ENCODE assay signal across 9 mouse cellular contexts in the genomic region with DNA sequence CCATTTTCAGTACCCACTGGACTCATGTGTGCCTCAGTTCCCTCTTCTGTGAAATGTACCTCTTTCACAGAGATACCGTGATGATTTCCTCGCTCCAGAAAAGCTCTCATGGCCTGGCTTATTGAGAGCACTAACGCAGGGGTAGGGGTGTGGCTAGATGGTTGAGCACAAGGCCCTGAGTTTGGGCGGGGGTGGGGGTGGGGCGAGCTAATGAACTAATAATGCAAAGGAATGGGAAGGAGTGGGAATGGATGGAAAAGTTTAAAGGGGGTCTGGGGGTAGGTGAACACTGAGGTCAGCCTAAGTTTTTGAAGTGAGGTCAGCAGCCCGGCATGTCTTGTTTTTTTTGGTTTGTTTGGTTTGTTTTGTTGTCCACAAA.
A peak's percentile ranks its signal among the peaks of the same experiment; 100 is the strongest.
DNase-seq lines count a peak whose midpoint lies in the region; ATAC-seq and TF ChIP-seq lines count a peak whose summit lies in the region.
"Had no signal": no experiment of that assay in that cellular context is flagged by ENCODE, and none has a peak within 500 bp of the region (broad histone marks: within the 10 kb centered on the region; RNA-seq: fewer than 3 reads in every experiment).

No protein-coding gene starts in this region.

- no peaks in the 10 kb centered on the region for H3K36me3 ChIP-seq in kidney, postnatal 0 days (ENCODE audit: insufficient read depth, low read length)
- no peaks in the 10 kb centered on the region for H3K36me3 ChIP-seq in embryonic facial prominence, embryonic 12.5 days
- H3K36me3 ChIP-seq in limb, embryonic 10.5 days: no peaks in the 10 kb centered on the region

- H3K4me2 ChIP-seq in kidney, postnatal 0 days (ENCODE audit: low read length): peak overlapping the region; percentile 95
- peak overlapping the region; percentile 83 for H3K4me2 ChIP-seq in embryonic facial prominence, embryonic 12.5 days (replicated peaks)

- peak overlapping the region; percentile 43 for H3K4me3 ChIP-seq in kidney, postnatal 0 days (replicated peaks; ENCODE audit: low read depth, low read length)
- H3K4me3 ChIP-seq in embryonic facial prominence, embryonic 12.5 days: peak overlapping the region; percentile 41
- H3K4me3 ChIP-seq in limb, embryonic 10.5 days: peak overlapping the region; percentile 67
- peak overlapping the region; percentile 59 for H3K4me3 ChIP-seq in olfactory bulb, adult 2 months (ENCODE audit: insufficient read depth, low read depth, low read length)

- ATAC-seq in kidney, postnatal 0 days (replicated peaks; ENCODE audit: low FRiP score, low read depth): 0 out of 2 replicates have a peak, but pooled peaks have one; percentile 25
- ATAC-seq in embryonic facial prominence, embryonic 12.5 days (ENCODE audit: insufficient number of reproducible peaks, insufficient read depth, low FRiP score, low TSS enrichment): peak; percentile 26; the same call in 1 of the 2 replicates
- no peak for ATAC-seq in erythroid progenitor cell, adult 5-6 weeks (replicated peaks; ENCODE audit: low FRiP score, poor library complexity, severe bottlenecking)

- 0 out of 2 replicates have a peak, but pooled peaks cover 5% of the 10 kb centered on the region for H3K4me1 ChIP-seq in kidney, postnatal 0 days (replicated peaks; ENCODE audit: insufficient read depth, low read length)
- H3K4me1 ChIP-seq in embryonic facial prominence, embryonic 12.5 days: 0 out of 2 replicates have a peak, but pooled peaks cover 2% of the 10 kb centered on the region
- H3K4me1 ChIP-seq in limb, embryonic 10.5 days: peaks cover 18% of the 10 kb centered on the region
- peaks cover 10% of the 10 kb centered on the region; the same call in 1 of the 2 replicates for H3K4me1 ChIP-seq in olfactory bulb, adult 2 months (ENCODE audit: control insufficient read depth, insufficient read depth, low read length)

- 7% methylated on average over 6 of the region's 6 CpGs for WGBS in kidney, postnatal 0 days
- WGBS in embryonic facial prominence, embryonic 12.5 days: 4% methylated on average over 6 of the region's 6 CpGs
- WGBS in limb, embryonic 10.5 days: 4% methylated on average over 6 of the region's 6 CpGs
- WGBS in olfactory bulb, adult 2 months: 13% methylated on average over 6 of the region's 6 CpGs

- H3K27me3 ChIP-seq in kidney, postnatal 0 days (ENCODE audit: insufficient read depth, low read length): no peaks in the 10 kb centered on the region
- H3K27me3 ChIP-seq in embryonic facial prominence, embryonic 12.5 days: peaks cover 4% of the 10 kb centered on the region; the same call in 1 of the 2 replicates
- 0 out of 2 replicates have a peak, but pooled peaks cover 9% of the 10 kb centered on the region for H3K27me3 ChIP-seq in limb, embryonic 10.5 days (ENCODE audit: low read depth, poor library complexity, severe bottlenecking)

- DNase-seq in kidney, postnatal 0 days (ENCODE audit: low spot score): no peak
- DNase-seq in kidney, postnatal 10 days: no peak
- DNase-seq in limb, embryonic 10.5 days (ENCODE audit: low spot score): no peak
- DNase-seq in urinary bladder, postnatal 25 days (ENCODE audit: low spot score): no peak
- no peak for DNase-seq in left cerebral cortex, adult 8-10 months (ENCODE audit: low spot score in 2 of 2)
- DNase-seq: gastrocnemius, postnatal 36 days had no signal

- H3K9ac ChIP-seq in kidney, postnatal 0 days (ENCODE audit: low read depth, low read length): peak overlapping the region; percentile 40; the same call in 1 of the 2 replicates
- peak overlapping the region; percentile 50; the same call in 1 of the 2 replicates for H3K9ac ChIP-seq in embryonic facial prominence, embryonic 12.5 days

- no peak for TF ChIP-seq POLR2A in olfactory bulb, adult 2 months (IDR thresholded peaks at IDR 0.05; ENCODE audit: insufficient read depth, low read depth, low read length)

- no peak overlapping the region for H3K27ac ChIP-seq in kidney, postnatal 0 days
- no peak overlapping the region for H3K27ac ChIP-seq in embryonic facial prominence, embryonic 12.5 days
- H3K27ac ChIP-seq in limb, embryonic 10.5 days: peak overlapping the region; percentile 76
- no peak overlapping the region for H3K27ac ChIP-seq in olfactory bulb, adult 2 months (ENCODE audit: insufficient read depth, low read depth, low read length)

- TF ChIP-seq CTCF in kidney, postnatal 0 days (IDR thresholded peaks at IDR 0.05; ENCODE audit: low read depth): no peak
- TF ChIP-seq CTCF in olfactory bulb, adult 2 months (IDR thresholded peaks at IDR 0.05; ENCODE audit: insufficient read depth, low read depth, low read length): no peak

- H3K9me3 ChIP-seq in kidney, postnatal 0 days (replicated peaks; ENCODE audit: low read length): no peaks in the 10 kb centered on the region
- H3K9me3 ChIP-seq in embryonic facial prominence, embryonic 12.5 days: no peaks in the 10 kb centered on the region
- no peaks in the 10 kb centered on the region for H3K9me3 ChIP-seq in limb, embryonic 10.5 days (replicated peaks)
